Mouse (Mus musculus): ENCODE measurements around the gene Egln3.

The Egln3 gene

GRCm38 (mm10) chr12:54202765-54203655 lies 650 bp downstream of the Egln3 start:
- DNase-seq (ENCODE audit: extremely low read depth, low read depth, low spot score), result no peak

GRCm38 (mm10) chr12:54202276-54202675 lies 1.4 kb downstream of the Egln3 start:
- no peak for DNase-seq (ENCODE audit: extremely low read depth, low read depth, low spot score)

- DNase-seq (ENCODE audit: extremely low read depth, low read depth, low spot score), result no peak
These were observed 2.8 kb downstream of the Egln3 start for GRCm38 (mm10) chr12:54200856-54201255.

- no peak for DNase-seq (ENCODE audit: extremely low read depth, low read depth, low spot score)
These were observed 3.5 kb downstream of the Egln3 start for GRCm38 (mm10) chr12:54200172-54200571.

- DNase-seq (ENCODE audit: extremely low read depth, low read depth, low spot score), result no peak
These were observed 5.3 kb downstream of the Egln3 start for GRCm38 (mm10) chr12:54198282-54198918.

GRCm38 (mm10) chr12:54197849-54198248 lies 5.8 kb downstream of the Egln3 start:
- DNase-seq (ENCODE audit: extremely low read depth, low read depth, low spot score), result no peak

- DNase-seq (ENCODE audit: extremely low read depth, low read depth, low spot score), result no peak
These were observed 6.3 kb downstream of the Egln3 start for GRCm38 (mm10) chr12:54197301-54197782.

GRCm38 (mm10) chr12:54196881-54197280 lies 6.8 kb downstream of the Egln3 start:
- DNase-seq (ENCODE audit: extremely low read depth, low read depth, low spot score), result no peak

- DNase-seq (ENCODE audit: extremely low read depth, low read depth, low spot score), result no peak
These were observed 9.5 kb downstream of the Egln3 start for GRCm38 (mm10) chr12:54194159-54194558.

GRCm38 (mm10) chr12:54192305-54192661 lies 11.4 kb downstream of the Egln3 start:
- no peak for DNase-seq (ENCODE audit: extremely low read depth, low read depth, low spot score)

- peak; percentile 58 for DNase-seq (ENCODE audit: extremely low read depth, low read depth, low spot score)
These were observed 11.9 kb downstream of the Egln3 start for GRCm38 (mm10) chr12:54191608-54192304.

GRCm38 (mm10) chr12:54191181-54191580 lies 12.5 kb downstream of the Egln3 start:
- DNase-seq (ENCODE audit: extremely low read depth, low read depth, low spot score), result peak; percentile 90

- DNase-seq (ENCODE audit: extremely low read depth, low read depth, low spot score), result no peak
These were observed 15.7 kb downstream of the Egln3 start for GRCm38 (mm10) chr12:54187812-54188600.

- no peak for DNase-seq (ENCODE audit: extremely low read depth, low read depth, low spot score)
These were observed 16.6 kb downstream of the Egln3 start for GRCm38 (mm10) chr12:54186926-54187623.

- no peak for DNase-seq (ENCODE audit: extremely low read depth, low read depth, low spot score)
These were observed 19.4 kb downstream of the Egln3 start for GRCm38 (mm10) chr12:54184264-54184663.

- no peak for DNase-seq (ENCODE audit: extremely low read depth, low read depth, low spot score)
These were observed 25.3 kb downstream of the Egln3 start for GRCm38 (mm10) chr12:54178323-54178722.

GRCm38 (mm10) chr12:54168786-54169185 lies 34.9 kb downstream of the Egln3 start:
- DNase-seq (ENCODE audit: extremely low read depth, low read depth, low spot score), result no peak

- DNase-seq (ENCODE audit: extremely low read depth, low read depth, low spot score), result no peak
These were observed 35.9 kb downstream of the Egln3 start for GRCm38 (mm10) chr12:54167737-54168136.

GRCm38 (mm10) chr12:54164724-54165050 lies 39.0 kb downstream of the Egln3 start:
- no peak for DNase-seq (ENCODE audit: extremely low read depth, low read depth, low spot score)

- DNase-seq (ENCODE audit: extremely low read depth, low read depth, low spot score), result peak; percentile 57
These were observed 39.5 kb downstream of the Egln3 start for GRCm38 (mm10) chr12:54164040-54164723.

Measured in fat pad, adult 2 months (tissue).